Mouse (Mus musculus) bone marrow macrophage, adult 2 months (primary cell): ENCODE results near the gene Oas1h.
"Not testable (repeated sequence)": the region's sequence is repeated elsewhere in the genome, so short reads cannot be mapped to it uniquely, and the experiment has no call there.

Experiments used
- CTCF ChIP-seq: IDR thresholded peaks from 2 replicates; pipeline ENCODE4 v1.5.1; 2012; ENCODE audit warnings: low read depth, mild to moderate bottlenecking, low read length, moderate library complexity
- POLR2A ChIP-seq: IDR thresholded peaks from 2 replicates; pipeline ENCODE4 v1.6.1; 2012; ENCODE audit warnings: mild to moderate bottlenecking, low read depth, low read length, borderline replicate concordance

DNA sequence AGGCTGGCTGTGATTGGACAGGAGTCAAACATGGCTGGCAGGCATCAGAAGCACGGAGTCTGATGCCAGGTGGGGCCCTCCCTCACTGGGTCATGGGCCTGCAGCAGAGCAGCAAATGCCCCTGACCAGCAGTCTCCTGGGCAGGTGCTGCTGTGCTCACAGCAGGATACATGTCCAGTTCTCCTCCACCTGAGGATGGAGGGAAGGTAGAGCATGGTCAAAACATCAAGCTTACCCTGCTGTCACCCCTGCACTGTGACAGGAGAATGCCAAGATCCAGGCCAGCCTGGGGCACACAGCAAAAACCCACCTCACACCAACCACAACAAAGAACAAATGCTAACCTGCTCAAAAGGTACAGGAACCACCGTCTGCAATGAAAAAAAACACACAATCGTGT lies 15.6 kb downstream of the Oas1h start:
- not testable (repeated sequence) for TF ChIP-seq CTCF, POLR2A
